Mouse (Mus musculus) liver, adult 2 months (tissue): ENCODE measurements around the gene Fgf2. TPM values are rescaled to one million over a fixed set of nuclear protein-coding genes. Genes with fewer than 3 reads are reported as not detected.

Experiments
- DNase-seq: peaks from one replicate; pipeline ENCODE4 v3.0.0-alpha.2; 2011; ENCODE audit warnings: low read depth, low spot score; ENCODE audit errors: extremely low read depth
- H3K27ac ChIP-seq: fragments of 200-500 bp; replicated peaks from 2 replicates; pipeline ENCODE4 v1.5.1; 2012; ENCODE audit warnings: low read depth, mild to moderate bottlenecking, control low read depth, inconsistent platforms, low read length; ENCODE audit not compliant: insufficient read depth
- H3K27me3 ChIP-seq: fragments of 200-500 bp; 2 replicates; pipeline ENCODE4 v1.6.1; 2012; ENCODE audit warnings: mild to moderate bottlenecking, moderate library complexity, low read length, inconsistent platforms; ENCODE audit not compliant: control insufficient read depth, insufficient read depth
- H3K36me3 ChIP-seq: fragments of 200-500 bp; 2 replicates; pipeline ENCODE4 v1.6.1; 2012; ENCODE audit warnings: low read length, inconsistent platforms; ENCODE audit not compliant: control insufficient read depth, insufficient read depth
- H3K4me1 ChIP-seq: fragments of 200-500 bp; 2 replicates; pipeline ENCODE4 v1.6.1; 2011; ENCODE audit warnings: low read length; ENCODE audit not compliant: control insufficient read depth, insufficient read depth
- H3K4me3 ChIP-seq: fragments of 200-500 bp; 2 replicates; pipeline ENCODE4 v1.5.1; 2011; ENCODE audit warnings: low read depth, mild to moderate bottlenecking, control low read depth, low read length, moderate library complexity; ENCODE audit not compliant: insufficient read depth
- H3K79me2 ChIP-seq: fragments of 200-500 bp; 2 replicates; pipeline ENCODE4 v1.6.1; 2012; ENCODE audit warnings: inconsistent platforms, mild to moderate bottlenecking, low read length, moderate library complexity; ENCODE audit not compliant: control insufficient read depth, insufficient read depth
- H3K9ac ChIP-seq: fragments of 200-500 bp; 2 replicates; pipeline ENCODE4 v1.6.1; 2012; ENCODE audit warnings: low read depth, mild to moderate bottlenecking, control low read depth, inconsistent platforms, low read length
- CTCF ChIP-seq: fragments of 200-500 bp; IDR thresholded peaks from 2 replicates; pipeline ENCODE4 v1.5.1; 2011; ENCODE audit warnings: low read depth, low read length, control low read depth
- POLR2A ChIP-seq: fragments of 200-500 bp; IDR thresholded peaks from 2 replicates; pipeline ENCODE4 v1.6.1; 2011; ENCODE audit warnings: low read length, control low read depth; ENCODE audit not compliant: insufficient read depth; ENCODE audit errors: extremely low read depth
- WGBS: fragments of 180-500 bp; shearing (Covaris S2); methylation state at CpG from one replicate; pipeline ENCODE4 v1.1.7; 2018; 5-methylcytosine and 5-hydroxymethylcytosine counted together
- polyA plus RNA-seq: library from polyadenylated mRNA; depleted of rRNA; stranded (reverse); fragments of >200 nt; gene quantifications from 2 replicates; pipeline ENCODE4 v1.2.3, GENCODE M21; 2012
- total RNA-seq: library from RNA; depleted of rRNA; stranded (reverse); fragments of >200 nt; gene quantifications from 2 replicates; pipeline ENCODE4 v1.2.3, GENCODE M21; 2014

Fgf2 gene
- total and polyA plus RNA-seq, 2 experiments = 0.11 to 0.46 TPM

DNA sequence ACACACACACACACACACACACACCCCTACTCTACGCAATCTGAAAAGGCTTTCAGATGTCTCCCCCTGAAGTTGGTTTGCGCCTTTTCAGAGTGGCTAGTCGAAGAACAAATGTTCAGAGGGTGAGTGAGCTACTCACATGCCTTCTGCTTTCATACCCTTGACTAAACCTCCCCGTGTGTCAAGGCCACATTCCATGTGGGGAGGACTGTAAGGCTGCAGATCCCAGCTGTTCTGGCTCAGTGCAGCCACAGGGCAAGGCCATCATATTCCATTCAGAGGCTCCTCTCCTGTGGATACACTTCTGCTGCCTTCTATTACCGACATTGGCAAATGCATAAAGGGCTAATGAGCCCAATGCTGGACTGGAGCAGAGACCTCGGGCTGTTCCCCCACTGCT is 30.3 kb downstream of the Fgf2 start:
- WGBS = 79% methylated on average over 6 of the region's 6 CpGs
- Histone ChIP-seq H3K79me2 (no peaks in the 10 kb centered on the region), H3K4me1 (peaks cover 3% of the 10 kb centered on the region; the same call in 1 of the 2 replicates), H3K9ac (no peak overlapping the region), H3K27me3 (no peaks in the 10 kb centered on the region), H3K4me3 (no peak overlapping the region), H3K36me3 (no peaks in the 10 kb centered on the region), H3K27ac (no peak overlapping the region)
- no peak for TF ChIP-seq CTCF
- no peak for TF ChIP-seq POLR2A
- DNase-seq = no peak

DNA sequence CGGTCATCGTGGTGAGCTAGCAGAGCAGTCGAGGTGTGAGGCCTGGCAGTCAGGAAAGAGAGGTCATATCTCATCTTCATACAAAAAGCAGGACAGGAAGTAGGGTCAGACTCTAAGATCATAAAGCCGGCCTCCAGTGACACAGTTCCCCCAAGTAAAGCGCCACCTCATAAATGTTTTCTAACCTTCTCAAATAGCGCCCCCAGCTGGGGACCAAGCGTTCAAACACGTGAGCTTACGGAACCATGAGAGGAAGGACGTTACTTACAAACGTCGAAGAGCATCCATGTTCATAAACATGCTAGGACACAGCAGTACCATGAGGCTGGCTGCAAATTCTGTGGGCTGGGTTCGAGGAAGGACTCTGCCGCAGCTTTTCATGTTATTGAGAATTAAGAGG is 31.1 kb downstream of the Fgf2 start:
- TF ChIP-seq CTCF (no peak), POLR2A (no peak)
- H3K36me3 ChIP-seq = no peaks in the 10 kb centered on the region
- no peaks in the 10 kb centered on the region for H3K79me2 ChIP-seq
- H3K27ac ChIP-seq = no peak overlapping the region
- WGBS = 82% methylated on average over 14 of the region's 14 CpGs
- no peak overlapping the region for H3K9ac ChIP-seq
- no peak overlapping the region for H3K4me3 ChIP-seq
- peaks cover 3% of the 10 kb centered on the region; the same call in 1 of the 2 replicates for H3K4me1 ChIP-seq
- no peak for DNase-seq
- H3K27me3 ChIP-seq = no peaks in the 10 kb centered on the region

DNA sequence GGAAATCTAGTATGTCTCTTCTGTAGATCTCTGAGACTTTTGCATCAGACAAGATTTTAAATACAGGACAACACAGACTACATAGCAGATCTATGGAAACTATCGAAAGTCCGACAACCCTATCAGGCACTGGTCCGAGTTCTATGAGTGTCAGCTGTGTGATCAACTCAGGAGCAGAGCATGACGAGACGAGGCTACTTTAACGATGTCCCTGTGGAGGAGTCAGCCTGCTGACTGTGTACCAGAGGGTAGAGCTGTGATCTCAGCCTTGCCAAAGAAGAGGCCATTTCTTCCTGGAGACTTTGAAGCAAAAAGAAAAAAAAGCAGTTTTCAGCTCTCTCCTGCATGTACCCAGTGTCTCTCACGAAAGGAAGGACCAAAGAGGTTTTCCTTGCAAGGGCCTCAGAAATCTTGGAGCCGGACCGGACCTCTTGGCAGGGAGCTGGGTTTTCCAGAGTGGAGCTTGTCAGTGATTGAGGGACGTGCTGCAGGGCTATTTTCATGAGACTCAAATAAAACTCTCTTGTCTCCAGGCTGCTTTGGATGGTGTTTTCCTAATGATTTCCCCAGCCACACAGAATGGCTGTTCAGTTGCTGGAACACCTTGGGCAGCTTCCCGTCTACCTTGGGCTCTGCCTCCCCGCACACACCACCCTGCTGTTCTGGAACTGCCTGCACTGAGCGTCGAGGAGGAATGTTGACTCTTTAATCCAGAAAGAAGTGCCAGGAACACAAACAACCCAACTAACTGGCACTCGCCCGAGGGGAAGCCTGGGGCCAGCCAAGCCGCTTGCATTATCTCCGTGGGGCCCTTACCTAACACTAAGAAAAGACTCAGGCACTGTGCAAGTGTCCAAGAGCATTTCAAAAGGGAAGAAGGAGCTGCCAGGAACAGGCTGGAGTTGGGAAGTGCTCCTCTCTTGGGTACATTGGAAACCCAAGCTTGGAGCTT is 32.1 kb downstream of the Fgf2 start:
- H3K36me3 ChIP-seq = no peaks in the 10 kb centered on the region
- TF ChIP-seq POLR2A (no peak), CTCF (no peak)
- H3K79me2 ChIP-seq = no peaks in the 10 kb centered on the region
- H3K4me3 ChIP-seq = no peak overlapping the region
- no peaks in the 10 kb centered on the region for H3K27me3 ChIP-seq
- peaks cover 3% of the 10 kb centered on the region; the same call in 1 of the 2 replicates for H3K4me1 ChIP-seq
- no peak overlapping the region for H3K9ac ChIP-seq
- DNase-seq = peak; percentile 81
- no peak overlapping the region for H3K27ac ChIP-seq
- 48% methylated on average over 18 of the region's 18 CpGs for WGBS

DNA sequence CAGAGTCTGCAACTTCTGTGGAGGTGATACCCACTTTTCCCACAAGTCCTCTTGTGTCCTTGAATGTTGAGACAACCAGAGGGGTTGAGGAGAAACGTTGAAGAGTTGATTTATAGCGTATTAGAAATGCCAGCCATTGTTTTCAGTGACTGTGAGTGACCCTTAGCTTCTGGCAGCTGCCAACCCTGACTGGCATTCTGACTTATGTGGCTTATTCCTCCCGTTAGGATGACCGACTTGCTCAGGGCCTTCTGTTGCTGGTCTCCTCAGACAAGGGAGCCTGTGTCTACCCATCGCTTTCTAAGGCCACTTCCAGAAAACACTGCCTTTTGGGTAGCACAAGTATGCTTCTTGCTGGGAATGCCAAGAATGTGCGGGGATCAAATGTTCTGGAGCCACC is 33.3 kb downstream of the Fgf2 start:
- WGBS = 67% methylated on average over 6 of the region's 6 CpGs
- H3K79me2 ChIP-seq = no peaks in the 10 kb centered on the region
- TF ChIP-seq CTCF (no peak), POLR2A (no peak)

DNA sequence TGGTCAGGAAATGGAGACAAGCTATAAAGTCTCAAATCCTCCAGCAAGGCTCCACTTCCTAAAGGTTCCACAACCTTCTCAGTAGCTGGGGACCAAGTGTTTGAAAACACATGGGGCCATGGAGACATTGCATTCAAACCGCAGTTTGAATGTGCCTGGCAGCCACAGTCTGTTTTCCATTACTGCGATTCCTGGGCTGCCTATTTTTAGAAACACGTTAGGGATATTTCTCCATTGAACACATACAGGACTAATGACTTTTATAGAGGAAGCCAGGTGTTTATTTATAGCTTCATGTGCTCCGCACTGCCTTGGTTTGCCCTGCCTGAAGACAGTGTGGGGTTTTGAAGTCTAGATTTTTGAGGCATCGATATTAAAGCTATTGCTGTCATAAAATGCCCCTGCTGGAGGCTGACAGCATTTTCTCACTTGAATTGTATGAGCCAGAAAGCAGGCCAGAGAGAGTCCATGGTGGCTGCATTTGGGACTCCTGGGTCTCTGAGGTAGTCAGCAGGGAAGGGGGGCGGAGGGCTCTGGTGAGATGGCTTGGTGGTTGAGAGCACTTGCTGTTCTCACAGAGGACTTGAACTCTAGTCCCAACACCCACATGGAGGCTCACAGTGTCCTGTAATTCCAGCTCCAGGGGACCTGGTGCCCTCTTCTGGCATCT is 35.1 kb downstream of the Fgf2 start:
- no peaks in the 10 kb centered on the region for H3K36me3 ChIP-seq
- 90% methylated on average over 6 of the region's 6 CpGs for WGBS
- peaks cover 3% of the 10 kb centered on the region; the same call in 1 of the 2 replicates for H3K4me1 ChIP-seq
- H3K27me3 ChIP-seq = no peaks in the 10 kb centered on the region
- H3K4me3 ChIP-seq = no peak overlapping the region
- no peak for DNase-seq
- H3K9ac ChIP-seq = no peak overlapping the region
- H3K79me2 ChIP-seq = no peaks in the 10 kb centered on the region
- H3K27ac ChIP-seq = no peak overlapping the region
- TF ChIP-seq POLR2A = no peak
- no peak for TF ChIP-seq CTCF

More for the DNA sequence above, 33.3 kb downstream of the Fgf2 start:
- no peak for DNase-seq
- H3K4me3 ChIP-seq = no peak overlapping the region
- H3K4me1 ChIP-seq = peaks cover 3% of the 10 kb centered on the region; the same call in 1 of the 2 replicates
- no peaks in the 10 kb centered on the region for H3K27me3 ChIP-seq
- H3K27ac ChIP-seq = no peak overlapping the region
- H3K36me3 ChIP-seq = no peaks in the 10 kb centered on the region
- no peak overlapping the region for H3K9ac ChIP-seq

DNA sequence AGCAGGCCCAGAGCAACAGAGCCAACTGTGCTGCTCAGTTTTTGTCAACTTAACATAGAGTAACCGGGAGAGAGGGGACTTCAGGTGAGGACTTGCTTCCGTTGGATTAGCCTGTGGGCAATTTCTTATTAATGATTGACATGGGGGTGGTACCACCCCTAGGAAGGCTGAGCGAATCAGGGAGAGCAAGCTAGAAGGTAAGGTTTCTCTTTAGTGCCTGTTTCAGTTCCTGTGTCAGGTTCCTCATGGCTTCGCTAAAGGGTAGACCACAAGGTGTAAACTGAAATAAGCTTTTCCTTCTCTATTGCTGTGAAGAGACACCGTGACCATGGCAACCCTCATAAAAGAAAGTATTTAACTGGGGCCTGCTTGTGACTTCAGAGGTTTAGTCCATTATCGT is 39.2 kb downstream of the Fgf2 start:
- Histone ChIP-seq H3K79me2 (no peaks in the 10 kb centered on the region), H3K27me3 (no peaks in the 10 kb centered on the region), H3K36me3 (no peaks in the 10 kb centered on the region), H3K9ac (no peak overlapping the region), H3K4me3 (no peak overlapping the region), H3K27ac (no peak overlapping the region), H3K4me1 (no peaks in the 10 kb centered on the region)
- TF ChIP-seq POLR2A (no peak), CTCF (no peak)
- no peak for DNase-seq
- 82% methylated on average over 6 of the region's 6 CpGs for WGBS
